Mouse (Mus musculus): ENCODE data around the gene Ikzf3. TPM values are rescaled to one million over a fixed set of nuclear protein-coding genes. Genes with fewer than 3 reads are reported as not detected.

Ikzf3 gene
- 0.21 and 0.39 TPM in 2 replicates for polyA plus RNA-seq (2012; rRNA removed)

GRCm38 (mm10) chr11:98545711-98546231 is at the start of gene Ikzf3:
TSS of gene Ikzf3 (minus strand) at chr11:98546031.

GRCm38 (mm10) chr11:98586892-98587563 is 41.2 kb upstream of the Ikzf3 start, which contains the start of gene Ormdl3:
TSS of gene Ormdl3 (minus strand) at chr11:98587368.

GRCm38 (mm10) chr11:98550975-98551828 is 5.4 kb upstream of the Ikzf3 start, which contains the start of gene Zpbp2:
TSS of gene Zpbp2 (plus strand) at chr11:98551097.

GRCm38 (mm10) chr11:98446213-98446561 is 99.6 kb downstream of the Ikzf3 start, which contains the start of gene Grb7:
TSS of gene Grb7 (plus strand) at chr11:98446394.

GRCm38 (mm10) chr11:98438331-98439158 is 107.3 kb downstream of the Ikzf3 start, which contains the start of gene Mien1:
TSS of gene Mien1 (minus strand) at chr11:98438991.

Other genes starting within 250 kb of the Ikzf3 start
- gene Neurod2, start 216.4 kb downstream of the Ikzf3 start, polyA plus RNA-seq (2012; rRNA removed), result not detected in 2 replicates
- 31.9 and 53.0 TPM in 2 replicates for gene Ppp1r1b, start 197.6 kb downstream of the Ikzf3 start, polyA plus RNA-seq (2012; rRNA removed)
- gene Stard3, start 187.7 kb downstream of the Ikzf3 start, polyA plus RNA-seq (2012; rRNA removed), result 48.4 and 53.8 TPM in 2 replicates
- 32.7 and 42.1 TPM in 2 replicates for gene Tcap, start 162.2 kb downstream of the Ikzf3 start, polyA plus RNA-seq (2012; rRNA removed)
- gene Pnmt, start 159.6 kb downstream of the Ikzf3 start, polyA plus RNA-seq (2012; rRNA removed), result 0.16 TPM in 1 of 2 replicates, not detected in the other
- gene Pgap3, start 145.5 kb downstream of the Ikzf3 start, polyA plus RNA-seq (2012; rRNA removed), result 17.5 and 17.6 TPM in 2 replicates
- 31.2 and 35.3 TPM in 2 replicates for gene Erbb2, start 133.6 kb downstream of the Ikzf3 start, polyA plus RNA-seq (2012; rRNA removed)
- 22.9 and 23.3 TPM in 2 replicates for gene Mien1, start 107.0 kb downstream of the Ikzf3 start, polyA plus RNA-seq (2012; rRNA removed)
- 30.1 and 30.4 TPM in 2 replicates for gene Grb7, start 99.6 kb downstream of the Ikzf3 start, polyA plus RNA-seq (2012; rRNA removed)
- gene Zpbp2, start 5.1 kb upstream of the Ikzf3 start, polyA plus RNA-seq (2012; rRNA removed), result not detected in 2 replicates
- gene Ormdl3, start 41.3 kb upstream of the Ikzf3 start, polyA plus RNA-seq (2012; rRNA removed), result 25.0 and 29.7 TPM in 2 replicates
- not detected in 2 replicates for gene Lrrc3c, start 52.3 kb upstream of the Ikzf3 start, polyA plus RNA-seq (2012; rRNA removed)
- not detected in 2 replicates for gene Gm12355, start 79.6 kb upstream of the Ikzf3 start, polyA plus RNA-seq (2012; rRNA removed)
- gene Gsdma3, start 80.3 kb upstream of the Ikzf3 start, polyA plus RNA-seq (2012; rRNA removed), result 0.05 TPM in 1 of 2 replicates, not detected in the other
- gene Gsdma2, start 100.7 kb upstream of the Ikzf3 start, polyA plus RNA-seq (2012; rRNA removed), result 1,555 and 1,561 TPM in 2 replicates
- 10.1 and 13.1 TPM in 2 replicates for gene Gsdma, start 118.3 kb upstream of the Ikzf3 start, polyA plus RNA-seq (2012; rRNA removed)
- 80.1 and 85.7 TPM in 2 replicates for gene Psmd3, start 136.5 kb upstream of the Ikzf3 start, polyA plus RNA-seq (2012; rRNA removed)
- 0.05 and 0.17 TPM in 2 replicates for gene Csf3, start 155.2 kb upstream of the Ikzf3 start, polyA plus RNA-seq (2012; rRNA removed)
- 39.7 and 42.3 TPM in 2 replicates for gene Med24, start 183.4 kb upstream of the Ikzf3 start, polyA plus RNA-seq (2012; rRNA removed)
- gene Thra, start 194.6 kb upstream of the Ikzf3 start, polyA plus RNA-seq (2012; rRNA removed), result 39.6 and 53.6 TPM in 2 replicates
- 41.8 and 51.0 TPM in 2 replicates for gene Nr1d1, start 229.3 kb upstream of the Ikzf3 start, polyA plus RNA-seq (2012; rRNA removed)
- gene Msl1, start 249.5 kb upstream of the Ikzf3 start, polyA plus RNA-seq (2012; rRNA removed), result 13.0 and 27.7 TPM in 2 replicates

Data from stomach, adult 2 months (tissue).